Mouse (Mus musculus) hindbrain, postnatal 0 days (tissue): ENCODE data around the gene Elobl. TPM values are rescaled to one million over a fixed set of nuclear protein-coding genes. Genes with fewer than 3 reads are reported as not detected.
"Not testable (repeated sequence)": the region's sequence is repeated elsewhere in the genome, so short reads cannot be mapped to it uniquely, and the experiment has no call there.

Experiments used
- ATAC-seq: fragments of 200-750 bp; cut with Nextera tagmentation; 2 replicates; pipeline ENCODE4 v1.8.0; 2017; ENCODE audit warnings: mild to moderate bottlenecking, moderate TSS enrichment, moderate library complexity
- DNase-seq: peaks from one replicate; pipeline ENCODE4 v3.0.0-alpha.2; 2015; ENCODE audit warnings: low spot score
- H3K27ac ChIP-seq: fragments of 300-500 bp; sonication (generic); 2 replicates; pipeline ENCODE4 v1.5.1; 2014; ENCODE audit warnings: mild to moderate bottlenecking
- H3K27me3 ChIP-seq: fragments of 300-500 bp; sonication (generic); 2 replicates; pipeline ENCODE4 v1.6.1; 2014; ENCODE audit warnings: low read length, mixed read lengths; ENCODE audit not compliant: insufficient read depth
- H3K36me3 ChIP-seq: fragments of 300-500 bp; sonication (generic); 2 replicates; pipeline ENCODE4 v1.6.1; 2014; ENCODE audit warnings: low read length, mixed read lengths; ENCODE audit not compliant: insufficient read depth
- H3K4me1 ChIP-seq: fragments of 300-500 bp; sonication (generic); 2 replicates; pipeline ENCODE4 v1.6.1; 2014; ENCODE audit warnings: antibody characterized with exemption, low read length, mixed read lengths; ENCODE audit not compliant: insufficient read depth
- H3K4me2 ChIP-seq: fragments of 300-500 bp; sonication (generic); 2 replicates; pipeline ENCODE4 v1.6.1; 2014; ENCODE audit warnings: low read depth, mild to moderate bottlenecking, low read length, moderate library complexity, mixed read lengths
- H3K4me3 ChIP-seq: fragments of 300-500 bp; sonication (generic); 2 replicates; pipeline ENCODE4 v1.5.1; 2014; ENCODE audit warnings: low read length
- H3K9ac ChIP-seq: fragments of 300-500 bp; sonication (generic); replicated peaks from 2 replicates; pipeline ENCODE4 v1.6.1; 2014; ENCODE audit warnings: mild to moderate bottlenecking, low read length, moderate library complexity, mixed read lengths
- H3K9me3 ChIP-seq: fragments of 300-500 bp; sonication (generic); 2 replicates; pipeline ENCODE4 v1.6.1; 2016; ENCODE audit warnings: low read length, mixed read lengths
- CTCF ChIP-seq: IDR thresholded peaks from 2 replicates; pipeline ENCODE4 v1.5.1; 2016; ENCODE audit warnings: antibody characterized with exemption, control low read depth, low read depth
- WGBS: fragments of 180-500 bp; shearing (Covaris S2); extraction: QIAGEN DNeasy Blood & Tissue Kit; methylation state at CpG from one replicate; pipeline ENCODE4 v1.1.7; 2014; 5-methylcytosine and 5-hydroxymethylcytosine counted together
- polyA plus RNA-seq: library from polyadenylated mRNA; unstranded; fragments of >200 nt; fragmentation: Nextera tagmentation; extraction: Ambion mirVana; gene quantifications from 2 replicates; pipeline ENCODE4 v1.2.1, GENCODE M21; 2015
- total RNA-seq: library from RNA; depleted of rRNA; stranded (reverse); fragments of >200 nt; gene quantifications from 2 replicates; pipeline ENCODE4 v1.2.3, GENCODE M21; 2014

Elobl gene
- total and polyA plus RNA-seq, 2 experiments from 2014 or later = not detected

- 4% methylated on average over 48 of the region's 48 CpGs for WGBS
These were observed 32.4 kb upstream of the Elobl start, which contains the start of gene Trim25 for GRCm38 (mm10) chr11:88998974-88999722. Trim25 (plus strand) TSS chr11:88999376.

GRCm38 (mm10) chr11:88998406-88998805 lies 31.7 kb upstream of the Elobl start:
- Histone ChIP-seq H3K9ac (no peak overlapping the region), H3K4me1 (no peaks in the 10 kb centered on the region; the same call in 1 of the 2 replicates), H3K4me2 (no peak overlapping the region), H3K36me3 (no peaks in the 10 kb centered on the region), H3K4me3 (no peak overlapping the region), H3K27me3 (peaks cover 11% of the 10 kb centered on the region; the same call in 1 of the 2 replicates), H3K27ac (no peak overlapping the region), H3K9me3 (no peaks in the 10 kb centered on the region)
- ATAC-seq (no peak), DNase-seq (no peak)
- 12% methylated on average over 3 of the region's 3 CpGs for WGBS
- no peak for TF ChIP-seq CTCF

More at GRCm38 (mm10) chr11:88998974-88999722, 32.4 kb upstream of the Elobl start, which contains the start of gene Trim25:
- peak within 1 kb of the TSS; percentile 48 for H3K9ac ChIP-seq
- peak within 1 kb of the TSS; percentile 50 for H3K4me2 ChIP-seq
- no peaks in the 10 kb centered on the region; the same call in 1 of the 2 replicates for H3K4me1 ChIP-seq
- DNase-seq (peak; percentile 75), ATAC-seq (peak; percentile 65)
- H3K27ac ChIP-seq = peak within 1 kb of the TSS; percentile 45; the same call in 1 of the 2 replicates
- peak within 1 kb of the TSS; percentile 40 for H3K4me3 ChIP-seq
- TF ChIP-seq CTCF = no peak
- no peaks in the 10 kb centered on the region for H3K36me3 ChIP-seq
- no peaks in the 10 kb centered on the region for H3K9me3 ChIP-seq
- H3K27me3 ChIP-seq = peaks cover 11% of the 10 kb centered on the region; the same call in 1 of the 2 replicates

- not testable (repeated sequence) for H3K36me3 ChIP-seq, H3K4me2 ChIP-seq, H3K4me3 ChIP-seq, DNase-seq, H3K9ac ChIP-seq, H3K9me3 ChIP-seq, ATAC-seq, H3K27ac ChIP-seq, H3K4me1 ChIP-seq
- WGBS = 89% methylated on average over 5 of the region's 5 CpGs
- peak; percentile 12; the same call in 1 of the 2 replicates for TF ChIP-seq CTCF
- H3K27me3 ChIP-seq = peaks cover 11% of the 10 kb centered on the region; the same call in 1 of the 2 replicates
These were observed 30.6 kb upstream of the Elobl start for GRCm38 (mm10) chr11:88997343-88997742.

GRCm38 (mm10) chr11:88996427-88996826 lies 29.7 kb upstream of the Elobl start:
- no peak overlapping the region for H3K4me2 ChIP-seq
- ATAC-seq (no peak), DNase-seq (no peak)
- no peak overlapping the region for H3K27ac ChIP-seq
- H3K9ac ChIP-seq = no peak overlapping the region
- no peak for TF ChIP-seq CTCF
- H3K4me1 ChIP-seq = no peaks in the 10 kb centered on the region; the same call in 1 of the 2 replicates
- no peaks in the 10 kb centered on the region for H3K9me3 ChIP-seq
- WGBS = 67% methylated on average over 7 of the region's 7 CpGs
- H3K36me3 ChIP-seq = no peaks in the 10 kb centered on the region
- peaks cover 11% of the 10 kb centered on the region; the same call in 1 of the 2 replicates for H3K27me3 ChIP-seq
- H3K4me3 ChIP-seq = no peak overlapping the region

GRCm38 (mm10) chr11:88995616-88996015 lies 28.9 kb upstream of the Elobl start:
- Histone ChIP-seq H3K4me3 (no peak overlapping the region), H3K27ac (no peak overlapping the region), H3K36me3 (peaks cover 7% of the 10 kb centered on the region; the same call in 1 of the 2 replicates), H3K4me1 (no peaks in the 10 kb centered on the region; the same call in 1 of the 2 replicates), H3K9me3 (no peaks in the 10 kb centered on the region), H3K4me2 (no peak overlapping the region), H3K27me3 (peaks cover 11% of the 10 kb centered on the region; the same call in 1 of the 2 replicates), H3K9ac (no peak overlapping the region)
- ATAC-seq (no peak), DNase-seq (no peak)
- no peak for TF ChIP-seq CTCF
- WGBS = 92% methylated on average over 2 of the region's 2 CpGs

- ATAC-seq = no peak
- DNase-seq = no peak
- peaks cover 8% of the 10 kb centered on the region; the same call in 1 of the 2 replicates for H3K36me3 ChIP-seq
- TF ChIP-seq CTCF = no peak
- no peak overlapping the region for H3K27ac ChIP-seq
- H3K4me2 ChIP-seq = no peak overlapping the region
- 87% methylated on average over 7 of the region's 7 CpGs for WGBS
- peaks cover 5% of the 10 kb centered on the region; the same call in 1 of the 2 replicates for H3K27me3 ChIP-seq
- no peak overlapping the region for H3K4me3 ChIP-seq
- no peaks in the 10 kb centered on the region; the same call in 1 of the 2 replicates for H3K4me1 ChIP-seq
- H3K9me3 ChIP-seq = no peaks in the 10 kb centered on the region
- H3K9ac ChIP-seq = no peak overlapping the region
These were observed 27.8 kb upstream of the Elobl start for GRCm38 (mm10) chr11:88994492-88994891.
